Mouse (Mus musculus): Measurements from ENCODE around the gene Olfr766-ps1. TPM values are rescaled to one million over a fixed set of nuclear protein-coding genes. Genes with fewer than 3 reads are reported as not detected.

Olfr766-ps1 gene
- not detected for polyA plus RNA-seq (2017; shearing (Covaris generic))

DNA sequence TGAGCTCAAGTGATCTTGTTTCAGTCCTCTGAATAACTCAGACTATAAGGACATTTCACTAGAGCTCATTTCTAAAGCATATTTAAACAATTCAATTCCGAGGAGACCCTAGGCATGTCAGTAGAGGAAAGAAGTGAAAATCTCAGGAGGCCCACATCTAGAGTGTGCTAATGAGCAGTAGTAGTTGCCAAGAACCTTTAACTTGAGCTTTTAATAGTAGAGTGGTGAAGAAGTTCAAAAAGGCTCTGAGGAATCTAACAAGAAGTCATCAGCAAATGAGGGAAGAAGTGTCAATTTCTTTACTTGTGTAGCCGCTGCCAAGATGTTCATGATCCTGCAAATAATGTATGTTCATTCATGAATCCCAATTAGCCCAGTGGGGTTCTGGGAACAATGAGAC is at the start of gene Olfr766-ps1:
Olfr766-ps1 (minus strand) TSS at position 101 of the 400 bp plus-strand sequence.

DNA sequence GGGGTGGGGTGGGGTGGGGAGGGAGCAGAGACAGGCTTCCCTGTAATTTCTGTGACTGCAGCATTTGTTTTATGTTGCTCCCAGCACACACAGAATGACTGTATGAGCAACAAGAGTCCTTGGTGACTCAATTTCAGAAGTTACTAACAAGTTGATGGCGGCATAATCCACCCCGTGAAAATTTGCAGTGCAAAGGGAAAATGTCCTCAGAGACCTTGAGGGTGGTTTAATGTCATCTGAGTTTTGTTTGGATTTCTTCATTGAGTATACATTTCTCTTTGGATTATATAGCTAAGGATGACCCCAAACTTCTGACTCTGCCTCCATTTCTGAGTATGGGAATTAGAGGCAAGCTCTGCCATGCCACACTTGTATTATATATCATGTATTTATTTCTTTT is 49.0 kb upstream of the Olfr766-ps1 start, which contains the start of gene Olfr769:
Olfr769 (minus strand) TSS at position 101 of the 400 bp plus-strand sequence.

DNA sequence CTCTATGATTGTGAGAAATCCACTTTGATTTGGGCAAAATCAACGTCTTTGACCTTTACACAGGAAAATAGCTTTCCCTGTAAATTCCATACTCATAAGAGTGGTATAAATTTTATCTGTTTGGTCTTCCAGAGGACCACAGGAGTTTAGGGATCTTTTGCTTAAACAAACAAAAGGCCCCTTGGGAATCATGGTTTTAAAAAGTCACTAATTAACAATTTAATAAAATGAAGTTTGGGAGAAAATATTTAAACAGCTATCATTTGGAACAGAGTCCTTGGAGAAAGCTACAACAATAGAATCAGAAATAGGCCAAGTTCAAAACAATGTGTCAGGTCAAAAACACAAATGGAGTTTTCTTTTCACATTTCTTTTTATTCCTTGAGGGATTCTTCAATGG is 30.5 kb upstream of the Olfr766-ps1 start, which contains the start of gene Olfr768:
Olfr768 (minus strand) TSS at position 101 of the 400 bp plus-strand sequence.

DNA sequence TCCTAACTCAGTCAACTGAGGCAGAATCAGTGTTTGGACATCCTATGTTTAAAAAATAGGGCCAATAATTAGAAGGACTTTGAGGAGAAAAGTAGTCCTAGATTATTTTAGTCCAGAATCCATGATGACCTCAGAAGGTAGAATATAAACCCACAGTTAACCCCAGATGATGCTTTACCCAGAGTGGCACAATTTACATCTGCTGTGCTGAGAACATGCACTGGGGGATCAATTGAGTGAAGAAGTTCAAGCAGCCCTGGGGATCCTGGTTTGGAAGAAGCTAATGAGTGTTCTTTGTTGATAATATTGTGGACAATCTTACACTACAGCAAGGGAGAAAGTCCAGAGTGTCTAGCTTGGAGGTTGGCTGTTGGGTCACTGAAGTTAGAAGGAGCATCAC is 14.0 kb upstream of the Olfr766-ps1 start, which contains the start of gene Olfr767:
Olfr767 (minus strand) TSS at position 101 of the 400 bp plus-strand sequence.

DNA sequence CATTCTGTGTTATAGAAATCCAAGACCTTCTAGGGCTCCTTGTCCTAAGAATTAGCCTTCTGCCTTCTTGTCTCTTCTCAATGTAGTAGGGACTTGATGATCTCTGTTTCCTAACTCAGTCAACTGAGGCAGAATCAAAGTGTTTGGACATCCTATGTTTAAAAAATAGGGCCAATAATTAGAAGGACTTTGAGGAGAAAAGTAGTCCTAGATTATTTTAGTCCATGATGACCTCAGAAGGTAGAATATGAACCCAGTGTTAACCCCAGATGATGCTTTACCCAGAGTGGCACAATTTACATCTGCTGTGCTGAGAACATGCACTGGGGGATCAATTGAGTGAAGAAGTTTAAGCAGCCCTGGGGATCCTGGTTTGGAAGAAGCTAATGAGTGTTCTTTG is 18.9 kb downstream of the Olfr766-ps1 start, which contains the start of gene Olfr765:
Olfr765 (minus strand) TSS at position 101 of the 400 bp plus-strand sequence.

DNA sequence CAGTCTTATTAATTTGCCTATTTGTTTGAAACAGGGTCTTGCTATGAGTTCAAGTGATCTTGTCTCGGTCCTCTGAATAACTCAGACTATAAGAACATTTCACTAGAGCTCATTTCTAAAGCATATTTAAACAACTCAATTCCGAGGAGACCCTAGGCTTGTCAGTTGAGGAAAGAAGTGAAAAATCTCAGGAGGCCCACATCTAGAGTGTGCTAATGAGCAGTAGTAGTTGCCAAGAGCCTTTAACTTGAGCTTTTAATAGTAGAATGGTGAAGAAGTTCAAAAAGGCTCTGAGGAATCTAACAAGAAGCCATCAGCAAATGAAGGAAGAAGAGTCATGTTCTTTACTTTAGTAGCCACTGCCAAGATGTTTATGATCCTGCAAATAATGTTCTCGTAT is 29.0 kb downstream of the Olfr766-ps1 start, which contains the start of gene Olfr764-ps1:
Olfr764-ps1 (minus strand) TSS at position 101 of the 400 bp plus-strand sequence.

Other genes starting within 250 kb of the Olfr766-ps1 start
- 26.9 TPM for gene Ormdl2, start 247.3 kb downstream of the Olfr766-ps1 start, polyA plus RNA-seq (2017; shearing (Covaris generic))
- gene Gdf11, start 177.3 kb downstream of the Olfr766-ps1 start, polyA plus RNA-seq (2017; shearing (Covaris generic)): 1.2 TPM
- not detected for gene Cd63, start 168.0 kb downstream of the Olfr766-ps1 start, polyA plus RNA-seq (2017; shearing (Covaris generic))
- 8.4 TPM for gene Rdh5, start 146.1 kb downstream of the Olfr766-ps1 start, polyA plus RNA-seq (2017; shearing (Covaris generic))
- 85.2 TPM for gene Bloc1s1, start 144.9 kb downstream of the Olfr766-ps1 start, polyA plus RNA-seq (2017; shearing (Covaris generic))
- gene Itga7, start 135.2 kb downstream of the Olfr766-ps1 start, polyA plus RNA-seq (2017; shearing (Covaris generic)): 8.8 TPM
- not detected for gene Mettl7b, start 108.0 kb downstream of the Olfr766-ps1 start, polyA plus RNA-seq (2017; shearing (Covaris generic))
- gene Olfr9, start 79.5 kb downstream of the Olfr766-ps1 start, polyA plus RNA-seq (2017; shearing (Covaris generic)): 0.12 TPM
- not detected for gene Olfr763, start 58.2 kb downstream of the Olfr766-ps1 start, polyA plus RNA-seq (2017; shearing (Covaris generic))
- gene Olfr764-ps1, start 29.1 kb downstream of the Olfr766-ps1 start, polyA plus RNA-seq (2017; shearing (Covaris generic)): not detected
- gene Olfr765, start 19.0 kb downstream of the Olfr766-ps1 start, polyA plus RNA-seq (2017; shearing (Covaris generic)): not detected
- gene Olfr767, start 13.9 kb upstream of the Olfr766-ps1 start, polyA plus RNA-seq (2017; shearing (Covaris generic)): not detected
- not detected for gene Olfr768, start 30.4 kb upstream of the Olfr766-ps1 start, polyA plus RNA-seq (2017; shearing (Covaris generic))
- not detected for gene Olfr769, start 48.9 kb upstream of the Olfr766-ps1 start, polyA plus RNA-seq (2017; shearing (Covaris generic))
- gene Olfr770, start 70.0 kb upstream of the Olfr766-ps1 start, polyA plus RNA-seq (2017; shearing (Covaris generic)): not detected
- gene Olfr771, start 95.8 kb upstream of the Olfr766-ps1 start, polyA plus RNA-seq (2017; shearing (Covaris generic)): not detected
- gene Olfr772, start 108.9 kb upstream of the Olfr766-ps1 start, polyA plus RNA-seq (2017; shearing (Covaris generic)): not detected
- not detected for gene Olfr773, start 118.4 kb upstream of the Olfr766-ps1 start, polyA plus RNA-seq (2017; shearing (Covaris generic))
- not detected for gene Olfr774, start 167.2 kb upstream of the Olfr766-ps1 start, polyA plus RNA-seq (2017; shearing (Covaris generic))
- not detected for gene Olfr775, start 179.4 kb upstream of the Olfr766-ps1 start, polyA plus RNA-seq (2017; shearing (Covaris generic))
- gene Olfr776, start 190.2 kb upstream of the Olfr766-ps1 start, polyA plus RNA-seq (2017; shearing (Covaris generic)): not detected
- gene Olfr777, start 202.5 kb upstream of the Olfr766-ps1 start, polyA plus RNA-seq (2017; shearing (Covaris generic)): not detected
- not detected for gene Olfr780, start 249.1 kb upstream of the Olfr766-ps1 start, polyA plus RNA-seq (2017; shearing (Covaris generic))